Mouse (Mus musculus) cortical plate, adult 2 months (tissue): ENCODE results near the gene Shisa8. TPM values are rescaled to one million over a fixed set of nuclear protein-coding genes. Genes with fewer than 3 reads are reported as not detected.
A peak's percentile ranks its signal among the peaks of the same experiment; 100 is the strongest.

ENCODE experiments used
- H3K27ac ChIP-seq: fragments of 200-500 bp; 2 replicates; pipeline ENCODE4 v1.5.1; 2012; ENCODE audit warnings: low read length, control low read depth, inconsistent platforms; ENCODE audit not compliant: insufficient read depth
- H3K4me1 ChIP-seq: fragments of 200-500 bp; 2 replicates; pipeline ENCODE4 v1.6.1; 2011; ENCODE audit warnings: low read length; ENCODE audit not compliant: control insufficient read depth, insufficient read depth
- H3K4me3 ChIP-seq: fragments of 200-500 bp; 2 replicates; pipeline ENCODE4 v1.5.1; 2011; ENCODE audit warnings: mild to moderate bottlenecking, low read length, control low read depth; ENCODE audit not compliant: insufficient read depth
- CTCF ChIP-seq: fragments of 200-500 bp; IDR thresholded peaks from 2 replicates; pipeline ENCODE4 v1.5.1; 2011; ENCODE audit warnings: mild to moderate bottlenecking, control low read depth, low read length; ENCODE audit not compliant: insufficient read depth; ENCODE audit errors: extremely low read depth
- POLR2A ChIP-seq: fragments of 200-500 bp; IDR thresholded peaks from 2 replicates; pipeline ENCODE4 v1.6.1; 2011; ENCODE audit warnings: mild to moderate bottlenecking, low read length, control low read depth; ENCODE audit not compliant: insufficient read depth; ENCODE audit errors: extremely low read depth
- polyA plus RNA-seq: library from polyadenylated mRNA; depleted of rRNA; stranded (reverse); fragments of >200 nt; gene quantifications from 2 replicates; pipeline ENCODE4 v1.2.3, GENCODE M21; 2012

Shisa8 gene
- polyA plus RNA-seq, 1 experiment, result 5.3 TPM

- Histone ChIP-seq H3K27ac (no peak overlapping the region), H3K4me3 (no peak overlapping the region), H3K4me1 (no peaks in the 10 kb centered on the region)
- peak; percentile 28; the same call in 1 of the 2 replicates for TF ChIP-seq CTCF
- no peak for TF ChIP-seq POLR2A
Measured at GRCm38 (mm10) chr15:82188481-82189240, 24.0 kb downstream of the Shisa8 start.

GRCm38 (mm10) chr15:82187924-82188323, 24.7 kb downstream of the Shisa8 start:
- no peak for TF ChIP-seq CTCF
- no peak for TF ChIP-seq POLR2A
- H3K4me1 ChIP-seq, result no peaks in the 10 kb centered on the region
- no peak overlapping the region for H3K27ac ChIP-seq
- H3K4me3 ChIP-seq, result no peak overlapping the region

- no peak overlapping the region for H3K4me3 ChIP-seq
- H3K27ac ChIP-seq, result no peak overlapping the region
- no peak for TF ChIP-seq POLR2A
- TF ChIP-seq CTCF, result no peak
- no peaks in the 10 kb centered on the region for H3K4me1 ChIP-seq
Measured at GRCm38 (mm10) chr15:82187401-82187800, 25.2 kb downstream of the Shisa8 start.

- Histone ChIP-seq H3K27ac (no peak overlapping the region), H3K4me3 (no peak overlapping the region), H3K4me1 (no peaks in the 10 kb centered on the region)
- TF ChIP-seq POLR2A (no peak), CTCF (no peak)
Measured at GRCm38 (mm10) chr15:82186931-82187330, 25.7 kb downstream of the Shisa8 start.

GRCm38 (mm10) chr15:82186131-82186530, 26.5 kb downstream of the Shisa8 start:
- TF ChIP-seq CTCF, result no peak
- TF ChIP-seq POLR2A, result no peak
- Histone ChIP-seq H3K4me3 (no peak overlapping the region), H3K27ac (peak overlapping the region; percentile 42; the same call in 1 of the 2 replicates), H3K4me1 (no peaks in the 10 kb centered on the region)

GRCm38 (mm10) chr15:82185062-82185783, 27.4 kb downstream of the Shisa8 start:
- no peak overlapping the region for H3K27ac ChIP-seq
- TF ChIP-seq CTCF (no peak), POLR2A (no peak)
- no peak overlapping the region for H3K4me3 ChIP-seq
- H3K4me1 ChIP-seq, result no peaks in the 10 kb centered on the region

GRCm38 (mm10) chr15:82184656-82185055, 28.0 kb downstream of the Shisa8 start:
- Histone ChIP-seq H3K4me1 (no peaks in the 10 kb centered on the region), H3K27ac (no peak overlapping the region), H3K4me3 (no peak overlapping the region)
- TF ChIP-seq POLR2A (no peak), CTCF (no peak)

- TF ChIP-seq CTCF, result no peak
- no peak for TF ChIP-seq POLR2A
- Histone ChIP-seq H3K4me1 (no peaks in the 10 kb centered on the region), H3K27ac (no peak overlapping the region), H3K4me3 (no peak overlapping the region)
Measured at GRCm38 (mm10) chr15:82184183-82184582, 28.4 kb downstream of the Shisa8 start.

- TF ChIP-seq POLR2A, result no peak
- TF ChIP-seq CTCF, result no peak
- H3K27ac ChIP-seq, result no peak overlapping the region
- no peak overlapping the region for H3K4me3 ChIP-seq
- H3K4me1 ChIP-seq, result no peaks in the 10 kb centered on the region
Measured at GRCm38 (mm10) chr15:82183596-82183995, 29.0 kb downstream of the Shisa8 start.

GRCm38 (mm10) chr15:82182311-82182710, 30.3 kb downstream of the Shisa8 start:
- no peaks in the 10 kb centered on the region for H3K4me1 ChIP-seq
- no peak for TF ChIP-seq POLR2A
- no peak for TF ChIP-seq CTCF
- H3K4me3 ChIP-seq, result no peak overlapping the region
- no peak overlapping the region for H3K27ac ChIP-seq
